Mouse (Mus musculus) layer of hippocampus, adult 9-10 months (tissue): Measurements from ENCODE around the gene Fam205a2.
"Not testable (repeated sequence)": the region's sequence is repeated elsewhere in the genome, so short reads cannot be mapped to it uniquely, and the experiment has no call there.

Experiments used
- DNase-seq: peaks from one replicate; pipeline ENCODE4 v3.0.0; 2022; ENCODE audit warnings: low spot score

The Fam205a2 gene

GRCm38 (mm10) chr4:42528075-42528474, at the start of gene Fam205a2:
Fam205a2 (minus strand) TSS chr4:42528175.
- DNase-seq, result not testable (repeated sequence)
